Mouse (Mus musculus) heart, embryonic 14.5 days (tissue): ENCODE measurements around the gene Fmo2. TPM values are rescaled to one million over a fixed set of nuclear protein-coding genes. Genes with fewer than 3 reads are reported as not detected.

Experiments
- ATAC-seq: fragments of 200-750 bp; cut with Nextera tagmentation; 2 replicates; pipeline ENCODE4 v1.8.0; 2017; ENCODE audit warnings: low read depth, moderate TSS enrichment; ENCODE audit not compliant: insufficient number of reproducible peaks, insufficient read depth, low FRiP score
- H3K27ac ChIP-seq, 2 experiments: fragments of 200-500 bp in 1 of 2; fragments of 300-500 bp in 1 of 2; sonication (generic) in 1 of 2; replicated peaks in 1 of 2; 2 replicates each; pipeline ENCODE4 v1.5.1; 2012 to 2014; ENCODE audit warnings: low read depth in 2 of 2, low read length in 2 of 2, control low read depth in 1 of 2, mild to moderate bottlenecking in 1 of 2, mixed read lengths in 1 of 2; ENCODE audit not compliant: control insufficient read depth in 1 of 2, insufficient read depth in 1 of 2
- H3K27me3 ChIP-seq: fragments of 300-500 bp; sonication (generic); 2 replicates; pipeline ENCODE4 v1.6.1; 2014; ENCODE audit warnings: mild to moderate bottlenecking, low read length, control low read depth; ENCODE audit not compliant: control insufficient read depth, insufficient read depth
- H3K36me3 ChIP-seq: fragments of 300-500 bp; sonication (generic); 2 replicates; pipeline ENCODE4 v1.6.1; 2014; ENCODE audit warnings: mild to moderate bottlenecking, control low read depth, low read length, mixed read lengths; ENCODE audit not compliant: control insufficient read depth, insufficient read depth
- H3K4me1 ChIP-seq, 2 experiments: fragments of 200-500 bp in 1 of 2; fragments of 300-500 bp in 1 of 2; sonication (generic) in 1 of 2; 2 replicates each; pipeline ENCODE4 v1.6.1; 2012 to 2014; ENCODE audit warnings: low read length in 2 of 2, control low read depth in 1 of 2, mixed read lengths in 1 of 2; ENCODE audit not compliant: control insufficient read depth in 2 of 2, insufficient read depth in 2 of 2
- H3K4me2 ChIP-seq: fragments of 300-500 bp; sonication (generic); 2 replicates; pipeline ENCODE4 v1.6.1; 2014; ENCODE audit warnings: mild to moderate bottlenecking, low read length
- H3K4me3 ChIP-seq, 2 experiments: fragments of 200-500 bp in 1 of 2; fragments of 300-500 bp in 1 of 2; sonication (generic) in 1 of 2; 2 replicates each; pipeline ENCODE4 v1.5.1; 2012 to 2014; ENCODE audit warnings: low read length in 2 of 2, mild to moderate bottlenecking in 2 of 2, control low read depth in 1 of 2, low read depth in 1 of 2, moderate library complexity in 1 of 2; ENCODE audit not compliant: control insufficient read depth in 1 of 2, insufficient read depth in 1 of 2
- H3K9ac ChIP-seq: fragments of 300-500 bp; sonication (generic); 2 replicates; pipeline ENCODE4 v1.6.1; 2014; ENCODE audit warnings: mild to moderate bottlenecking, low read length
- H3K9me3 ChIP-seq: fragments of 300-500 bp; sonication (generic); 2 replicates; pipeline ENCODE4 v1.6.1; 2016; ENCODE audit warnings: low read length, control low read depth; ENCODE audit not compliant: control insufficient read depth
- WGBS: fragments of 180-500 bp; shearing (Covaris S2); extraction: QIAGEN DNeasy Blood & Tissue Kit; methylation state at CpG from one replicate; pipeline ENCODE4 v1.1.7; 2014; 5-methylcytosine and 5-hydroxymethylcytosine counted together
- polyA plus RNA-seq: library from polyadenylated mRNA; unstranded; fragments of >200 nt; fragmentation: Nextera tagmentation; extraction: Ambion mirVana; gene quantifications from 2 replicates; pipeline ENCODE4 v1.2.1, GENCODE M21; 2014

The Fmo2 gene
- polyA plus RNA-seq, 1 experiment from 2014 or later, result 8.3 TPM

- Histone ChIP-seq H3K27ac (no peak overlapping the region), H3K27me3 (no peaks in the 10 kb centered on the region), H3K4me3 (no peak overlapping the region), H3K9ac (no peak overlapping the region), H3K36me3 (no peaks in the 10 kb centered on the region), H3K4me2 (no peak overlapping the region), H3K9me3 (no peaks in the 10 kb centered on the region), H3K4me1 (no peaks in the 10 kb centered on the region)
- 77% methylated on average over 11 of the region's 11 CpGs for whole genome bisulfite sequencing
- ATAC-seq, result no peak
Observed at GRCm38 (mm10) chr1:162886138-162886816, 12.2 kb downstream of the Fmo2 start.

- Histone ChIP-seq H3K27me3 (no peaks in the 10 kb centered on the region), H3K4me2 (no peak overlapping the region), H3K9me3 (no peaks in the 10 kb centered on the region), H3K27ac (no peak overlapping the region), H3K36me3 (no peaks in the 10 kb centered on the region), H3K4me3 (no peak overlapping the region), H3K4me1 (no peaks in the 10 kb centered on the region), H3K9ac (no peak overlapping the region)
- WGBS, result 63% methylated on average over 4 of the region's 4 CpGs
- ATAC-seq, result no peak
Observed at GRCm38 (mm10) chr1:162882681-162883080, 15.8 kb downstream of the Fmo2 start.

- WGBS, result 49% methylated on average over 11 of the region's 11 CpGs
- no peak for ATAC-seq
Observed at GRCm38 (mm10) chr1:162879595-162880369, 18.7 kb downstream of the Fmo2 start.

DNA sequence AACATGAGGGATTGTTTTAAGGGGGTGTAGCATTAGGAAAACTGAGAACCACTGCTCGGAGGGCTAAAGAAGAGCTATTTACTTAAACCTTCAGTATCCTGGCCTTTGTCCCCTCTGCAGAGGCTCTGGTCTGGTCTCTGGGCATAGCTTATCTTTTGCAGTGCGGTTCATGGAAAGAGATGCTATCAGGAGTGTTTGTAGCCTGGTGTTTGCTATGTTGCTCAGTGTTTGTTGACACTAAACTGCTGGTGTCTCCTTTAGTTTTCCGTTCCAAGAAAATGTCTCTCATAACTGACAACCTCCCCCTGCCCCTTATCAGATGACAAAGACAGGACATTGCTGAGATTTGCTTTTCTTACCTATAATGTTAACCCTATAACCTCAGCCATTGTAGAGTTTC, 23.4 kb downstream of the Fmo2 start:
- Histone ChIP-seq H3K27ac (no peak overlapping the region), H3K9ac (no peak overlapping the region), H3K4me1 (peaks cover 6 to 9% of the 10 kb centered on the region in 2 experiments; a peak in 3 of 4 replicates), H3K4me3 (no peak overlapping the region), H3K36me3 (no peaks in the 10 kb centered on the region), H3K9me3 (no peaks in the 10 kb centered on the region), H3K27me3 (no peaks in the 10 kb centered on the region), H3K4me2 (no peak overlapping the region)
- WGBS, result 41% methylated on average over 3 of the region's 3 CpGs
- no peak for ATAC-seq

More at GRCm38 (mm10) chr1:162879595-162880369, 18.7 kb downstream of the Fmo2 start:
- no peaks in the 10 kb centered on the region for H3K36me3 ChIP-seq
- no peak overlapping the region for H3K4me3 ChIP-seq
- H3K4me2 ChIP-seq, result no peak overlapping the region
- H3K9me3 ChIP-seq, result no peaks in the 10 kb centered on the region
- H3K9ac ChIP-seq, result no peak overlapping the region
- H3K27me3 ChIP-seq, result no peaks in the 10 kb centered on the region
- H3K27ac ChIP-seq, result no peak overlapping the region
- no peaks in the 10 kb centered on the region for H3K4me1 ChIP-seq

GRCm38 (mm10) chr1:162871701-162872311, 26.7 kb downstream of the Fmo2 start:
- Histone ChIP-seq H3K27me3 (no peaks in the 10 kb centered on the region), H3K9ac (no peak overlapping the region), H3K9me3 (peaks cover 4% of the 10 kb centered on the region; the same call in 1 of the 2 replicates), H3K27ac (no peak overlapping the region), H3K36me3 (no peaks in the 10 kb centered on the region), H3K4me1 (peaks cover 6 to 9% of the 10 kb centered on the region in 2 experiments; a peak in 3 of 4 replicates), H3K4me3 (no peak overlapping the region), H3K4me2 (no peak overlapping the region)
- ATAC-seq, result no peak
- 39% methylated on average over 9 of the region's 9 CpGs for WGBS

GRCm38 (mm10) chr1:162870978-162871377, 27.5 kb downstream of the Fmo2 start:
- ATAC-seq, result no peak
- Histone ChIP-seq H3K36me3 (no peaks in the 10 kb centered on the region), H3K9me3 (peaks cover 4% of the 10 kb centered on the region; the same call in 1 of the 2 replicates), H3K27me3 (no peaks in the 10 kb centered on the region), H3K4me2 (no peak overlapping the region), H3K9ac (no peak overlapping the region), H3K4me1 (peaks cover 6 to 9% of the 10 kb centered on the region in 2 experiments; a peak in 3 of 4 replicates), H3K4me3 (no peak overlapping the region), H3K27ac (no peak overlapping the region)
- WGBS, result 59% methylated on average over 7 of the region's 7 CpGs

DNA sequence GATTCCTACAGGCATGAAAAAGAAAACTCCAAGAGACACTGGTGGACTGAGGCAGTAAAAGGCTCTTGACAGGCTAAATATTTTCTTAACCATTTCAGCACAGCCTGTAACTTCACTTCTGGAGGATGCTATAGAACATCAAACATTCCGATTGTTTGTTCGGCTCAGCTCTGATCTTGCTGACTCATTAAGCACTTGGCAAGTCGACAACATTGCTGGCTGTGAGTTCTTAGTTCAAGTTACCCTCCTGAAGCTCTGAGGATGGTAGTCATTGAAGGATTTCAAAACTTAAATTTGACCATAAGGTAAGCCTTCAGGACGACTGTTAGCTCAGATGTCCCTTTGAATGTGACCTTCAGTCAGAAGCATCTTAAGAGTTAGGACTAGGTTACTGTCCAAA, 31.1 kb downstream of the Fmo2 start:
- Histone ChIP-seq H3K4me1 (peaks cover 6 to 9% of the 10 kb centered on the region in 2 experiments; a peak in 3 of 4 replicates), H3K9me3 (peaks cover 4% of the 10 kb centered on the region; the same call in 1 of the 2 replicates), H3K36me3 (no peaks in the 10 kb centered on the region), H3K9ac (no peak overlapping the region), H3K4me2 (no peak overlapping the region), H3K4me3 (no peak overlapping the region), H3K27ac (no peak overlapping the region), H3K27me3 (no peaks in the 10 kb centered on the region)
- ATAC-seq, result no peak
- 81% methylated on average over 4 of the region's 4 CpGs for WGBS
